8 mouse cellular contexts compared by ENCODE assay signal in genomic region chr2:38691542-38691941, GRCm38 (mm10). TPM values are rescaled to one million over a fixed set of nuclear protein-coding genes. Genes with fewer than 3 reads are reported as not detected.
DNase-seq lines count a peak whose midpoint lies in the region; ATAC-seq and TF ChIP-seq lines count a peak whose summit lies in the region.

No protein-coding gene starts in this region.

- no peak overlapping the region for H3K4me3 ChIP-seq in G1E (ENCODE audit: low read depth, low read length)
- no peak overlapping the region for H3K4me3 ChIP-seq in bone marrow macrophage, adult 2 months (ENCODE audit: insufficient read depth, low read length)
- H3K4me3 ChIP-seq in lung, postnatal 0 days (ENCODE audit: low read depth, low read length), result no peak overlapping the region

- TF ChIP-seq POLR2A in bone marrow macrophage, adult 2 months (IDR thresholded peaks at IDR 0.05; ENCODE audit: borderline replicate concordance, low read depth, low read length), result no peak

- H3K27ac ChIP-seq in bone marrow macrophage, adult 2 months (ENCODE audit: insufficient read depth, low read depth, low read length), result no peak overlapping the region
- no peak overlapping the region for H3K27ac ChIP-seq in lung, postnatal 0 days (ENCODE audit: low read length)

- H3K9me3 ChIP-seq in G1E (replicated peaks), result no peaks in the 10 kb centered on the region
- H3K9me3 ChIP-seq in lung, postnatal 0 days (ENCODE audit: low read length), result no peaks in the 10 kb centered on the region

- no peak overlapping the region for H3K9ac ChIP-seq in lung, postnatal 0 days (replicated peaks; ENCODE audit: low read depth)

- ATAC-seq in G1E (ENCODE audit: extremely low read depth, insufficient number of reproducible peaks, low FRiP score, poor library complexity, severe bottlenecking), result no peak
- ATAC-seq in lung, postnatal 0 days, result no peak
- ATAC-seq in erythroblast, adult 5-6 weeks (replicated peaks; ENCODE audit: low FRiP score, poor library complexity, severe bottlenecking), result no peak

- H3K4me2 ChIP-seq in lung, postnatal 0 days (replicated peaks; ENCODE audit: low read depth, low read length), result no peak overlapping the region

- no peak for TF ChIP-seq EP300 in lung, postnatal 0 days (IDR thresholded peaks at IDR 0.05)

- 12% methylated on average over 8 of the region's 8 CpGs for WGBS in lung, postnatal 0 days

- H3K27me3 ChIP-seq in G1E (ENCODE audit: insufficient read depth, low read length), result peaks cover 84% of the 10 kb centered on the region
- H3K27me3 ChIP-seq in lung, postnatal 0 days (replicated peaks; ENCODE audit: insufficient read depth, low read length), result no peaks in the 10 kb centered on the region

- DNase-seq in left cerebral cortex, postnatal 14 days (ENCODE audit: low spot score in 2 of 2), result peak; percentile 26 to 46
- no peak for DNase-seq in left cerebral cortex, postnatal 25 days (ENCODE audit: low spot score in 2 of 2)
- DNase-seq in G1E (ENCODE audit: low spot score), result peak; percentile 15
- DNase-seq in forelimb bud, embryonic 11.5 days (ENCODE audit: low read depth, low spot score), result peak; percentile 46
- DNase-seq in lung, postnatal 0 days (ENCODE audit: low spot score), result peak; percentile 40
- DNase-seq in urinary bladder, adult 2 months (ENCODE audit: low spot score), result no peak

- peaks cover 5% of the 10 kb centered on the region; the same call in 1 of the 2 replicates for H3K4me1 ChIP-seq in G1E (ENCODE audit: insufficient read depth, low read depth, low read length)
- no peaks in the 10 kb centered on the region for H3K4me1 ChIP-seq in bone marrow macrophage, adult 2 months (ENCODE audit: control insufficient read depth, insufficient read depth, low read length)
- no peaks in the 10 kb centered on the region for H3K4me1 ChIP-seq in lung, postnatal 0 days (ENCODE audit: insufficient read depth, low read depth, low read length)

- TF ChIP-seq CTCF in G1E (IDR thresholded peaks at IDR 0.05; ENCODE audit: low read depth, low read length), result no peak
- TF ChIP-seq CTCF in bone marrow macrophage, adult 2 months (IDR thresholded peaks at IDR 0.05; ENCODE audit: low read depth, low read length), result 0 out of 2 replicates have a peak, but pooled peaks have one; percentile 30
- peak; percentile 70 for TF ChIP-seq CTCF in lung, postnatal 0 days (IDR thresholded peaks at IDR 0.05)

- intact Hi-C loops in left cerebral cortex, postnatal 14 days (cut with DNase I), result no loop called here
- intact Hi-C loops in left cerebral cortex, postnatal 25 days (cut with DNase I), result no loop called here

- no peaks in the 10 kb centered on the region for H3K36me3 ChIP-seq in G1E (replicated peaks)
- H3K36me3 ChIP-seq in lung, postnatal 0 days (ENCODE audit: insufficient read depth, low read length), result no peaks in the 10 kb centered on the region

RNA-seq across cellular contexts. Expression of gene Nr5a1, which starts 22.8 kb away (rescaled TPM):
- total RNA-seq in left cerebral cortex, postnatal 14 days (2021), result not detected
- not detected for total RNA-seq in left cerebral cortex, postnatal 25 days (2021)
- total RNA-seq in G1E (2014; fragmentation: Nextera tagmentation), result not detected in 2 replicates
- 0.11 and 0.12 TPM in 2 replicates for total RNA-seq in G1E (2017)
- 0.03 and 0.04 TPM in 2 replicates for polyA plus RNA-seq in G1E (2012)
- not detected in 2 replicates for polyA plus RNA-seq in bone marrow macrophage, adult 2 months (2012; ENCODE audit: insufficient read depth, insufficient read length, missing spikeins)
- polyA plus RNA-seq in lung, postnatal 0 days (2015; fragmentation: Nextera tagmentation; extraction: Ambion mirVana), result 0.08 and 0.15 TPM in 2 replicates
- total RNA-seq in erythroblast, adult 5-6 weeks (2015; ENCODE audit: low replicate concordance), result not detected in 2 replicates
- total RNA-seq in erythroblast, adult 5-6 weeks (2017; ENCODE audit: low replicate concordance), result not detected in 2 replicates
- not detected in 2 replicates for polyA plus RNA-seq in urinary bladder, adult 2 months (2012; rRNA removed)

RNA-seq across cellular contexts. Expression of gene Psmb7, which starts 47.7 kb away (rescaled TPM):
- total RNA-seq in left cerebral cortex, postnatal 14 days (2021), result 100 to 1,000 TPM; 229 to 236 TPM
- total RNA-seq in left cerebral cortex, postnatal 25 days (2021), result 100 to 1,000 TPM; 213 to 217 TPM
- total RNA-seq in G1E (2014; fragmentation: Nextera tagmentation) (114 and 124 TPM in 2 replicates), G1E (2017) (261 and 281 TPM in 2 replicates)
- polyA plus RNA-seq in G1E (2012), result 12.3 and 15.2 TPM in 2 replicates
- 101 and 102 TPM in 2 replicates for polyA plus RNA-seq in bone marrow macrophage, adult 2 months (2012; ENCODE audit: insufficient read depth, insufficient read length, missing spikeins)
- 129 and 135 TPM in 2 replicates for polyA plus RNA-seq in lung, postnatal 0 days (2015; fragmentation: Nextera tagmentation; extraction: Ambion mirVana)
- total RNA-seq in erythroblast, adult 5-6 weeks (2015; ENCODE audit: low replicate concordance), result 55.8 and 124 TPM in 2 replicates
- total RNA-seq in erythroblast, adult 5-6 weeks (2017; ENCODE audit: low replicate concordance), result 83.9 and 94.1 TPM in 2 replicates
- 178 and 196 TPM in 2 replicates for polyA plus RNA-seq in urinary bladder, adult 2 months (2012; rRNA removed)

Comparison
In these comparisons a context has a peak if more than half of its experiments do, and no peak if none do; other contexts are left out.
1. DNase-seq: peak in left cerebral cortex, postnatal 14 days (2 of 2), G1E (single experiment), forelimb bud, embryonic 11.5 days (single experiment) and lung, postnatal 0 days (single experiment); none in left cerebral cortex, postnatal 25 days (0 of 2) and urinary bladder, adult 2 months (single experiment).